Mouse (Mus musculus): ENCODE results near the gene Olfr820.
"Not testable (repeated sequence)": the region's sequence is repeated elsewhere in the genome, so short reads cannot be mapped to it uniquely, and the experiment has no call there.

Gene Olfr820

GRCm38 (mm10) chr10:130012321-130012720 lies at the start of gene Olfr820:
Gene Olfr820 (plus strand): TSS chr10:130012621.
- no peak for DNase-seq

- not testable (repeated sequence) for DNase-seq
These were observed 46.2 kb upstream of the Olfr820 start for GRCm38 (mm10) chr10:129966232-129966631.

- DNase-seq: not testable (repeated sequence)
These were observed 45.3 kb upstream of the Olfr820 start, which contains the start of gene Olfr819 for GRCm38 (mm10) chr10:129967166-129967565. Gene Olfr819 (minus strand): TSS chr10:129967266.

- not testable (repeated sequence) for DNase-seq
These were observed 39.4 kb upstream of the Olfr820 start for GRCm38 (mm10) chr10:129972994-129973393.

GRCm38 (mm10) chr10:129976040-129976439 lies 36.4 kb upstream of the Olfr820 start, which contains the start of gene Olfr247:
Gene Olfr247 (minus strand): TSS chr10:129976140.
- not testable (repeated sequence) for DNase-seq

GRCm38 (mm10) chr10:129981867-129982266 lies 30.6 kb upstream of the Olfr820 start:
- DNase-seq: not testable (repeated sequence)

GRCm38 (mm10) chr10:129984962-129985361 lies 27.5 kb upstream of the Olfr820 start, which contains the start of gene Gm10310:
Gene Gm10310 (minus strand): TSS chr10:129985062.
- DNase-seq: not testable (repeated sequence)

GRCm38 (mm10) chr10:130004104-130004503 lies 8.3 kb upstream of the Olfr820 start:
- not testable (repeated sequence) for DNase-seq

- not testable (repeated sequence) for DNase-seq
These were observed 7.1 kb upstream of the Olfr820 start for GRCm38 (mm10) chr10:130005366-130005765.

GRCm38 (mm10) chr10:130030048-130030447 lies 17.6 kb downstream of the Olfr820 start, which contains the start of gene Olfr821:
Gene Olfr821 (plus strand): TSS chr10:130030348.
- no peak for DNase-seq

- no peak for DNase-seq
These were observed 24.7 kb downstream of the Olfr820 start for GRCm38 (mm10) chr10:130037096-130037495.
